Mouse (Mus musculus) E14TG2a.4 (cell line): ENCODE measurements around the gene Adi1.

ENCODE experiments used
- H3K27me3 ChIP-seq: 2 replicates; pipeline ENCODE4 v1.6.1; 2014; ENCODE audit warnings: low read length, control low read depth; ENCODE audit not compliant: insufficient read depth
- H3K36me3 ChIP-seq: 2 replicates; pipeline ENCODE4 v1.6.1; 2014; ENCODE audit warnings: low read length, control low read depth; ENCODE audit not compliant: insufficient read depth
- H3K4me1 ChIP-seq: replicated peaks from 2 replicates; pipeline ENCODE4 v1.6.1; 2014; ENCODE audit warnings: low read depth, low read length, control low read depth
- H3K4me3 ChIP-seq: replicated peaks from 2 replicates; pipeline ENCODE4 v1.5.1; 2014; ENCODE audit warnings: mild to moderate bottlenecking, low read length
- H3K9me3 ChIP-seq: 2 replicates; pipeline ENCODE4 v1.6.1; 2014; ENCODE audit warnings: low read length, control low read depth
- CTCF ChIP-seq: conservative IDR thresholded peaks from 2 replicates; pipeline ENCODE4 v1.5.1; 2014; ENCODE audit warnings: low read length
- NANOG ChIP-seq: IDR thresholded peaks from 2 replicates; pipeline ENCODE4 v1.6.1; 2014; ENCODE audit warnings: borderline replicate concordance, low read length, mixed read lengths
- POU5F1 ChIP-seq: IDR thresholded peaks from 2 replicates; pipeline ENCODE4 v1.6.1; 2014; ENCODE audit warnings: low read length, borderline replicate concordance

Adi1 gene

GRCm38 (mm10) chr12:28649141-28650110, 25.6 kb upstream of the Adi1 start, which contains the start of gene Rnaseh1:
Gene Rnaseh1, plus strand, starts transcription at chr12:28649602.
- peaks cover 3% of the 10 kb centered on the region; the same call in 1 of the 2 replicates for H3K27me3 ChIP-seq
- no peaks in the 10 kb centered on the region for H3K9me3 ChIP-seq
- peak within 1 kb of the TSS; percentile 95 for H3K4me3 ChIP-seq
- TF ChIP-seq POU5F1 (no peak), NANOG (no peak)
- H3K36me3 ChIP-seq, result peaks cover 28% of the 10 kb centered on the region
- peaks cover 28% of the 10 kb centered on the region for H3K4me1 ChIP-seq

- Histone ChIP-seq H3K36me3 (peaks cover 36% of the 10 kb centered on the region), H3K9me3 (no peaks in the 10 kb centered on the region), H3K4me1 (peaks cover 29% of the 10 kb centered on the region), H3K27me3 (no peaks in the 10 kb centered on the region), H3K4me3 (no peak overlapping the region)
- no peak for TF ChIP-seq POU5F1
- TF ChIP-seq CTCF, result no peak
- TF ChIP-seq NANOG, result no peak
Observed at GRCm38 (mm10) chr12:28662628-28663027, 12.4 kb upstream of the Adi1 start.

GRCm38 (mm10) chr12:28666734-28667133, 8.3 kb upstream of the Adi1 start:
- H3K9me3 ChIP-seq, result no peaks in the 10 kb centered on the region
- TF ChIP-seq CTCF, result no peak
- no peak for TF ChIP-seq NANOG
- TF ChIP-seq POU5F1, result no peak
- no peaks in the 10 kb centered on the region for H3K4me1 ChIP-seq
- no peaks in the 10 kb centered on the region for H3K27me3 ChIP-seq
- no peaks in the 10 kb centered on the region for H3K36me3 ChIP-seq
- H3K4me3 ChIP-seq, result no peak overlapping the region

- no peak for TF ChIP-seq CTCF
- no peak for TF ChIP-seq POU5F1
- no peak for TF ChIP-seq NANOG
- no peak overlapping the region for H3K4me3 ChIP-seq
- H3K9me3 ChIP-seq, result no peaks in the 10 kb centered on the region
- no peaks in the 10 kb centered on the region for H3K36me3 ChIP-seq
- no peaks in the 10 kb centered on the region for H3K27me3 ChIP-seq
- H3K4me1 ChIP-seq, result no peaks in the 10 kb centered on the region
Observed at GRCm38 (mm10) chr12:28667287-28667686, 7.7 kb upstream of the Adi1 start.

- TF ChIP-seq POU5F1, result no peak
- no peak for TF ChIP-seq CTCF
- no peak for TF ChIP-seq NANOG
- H3K9me3 ChIP-seq, result no peaks in the 10 kb centered on the region; the same call in 1 of the 2 replicates
- peak overlapping the region; percentile 80 for H3K4me3 ChIP-seq
- peaks cover 17% of the 10 kb centered on the region for H3K36me3 ChIP-seq
- H3K27me3 ChIP-seq, result no peaks in the 10 kb centered on the region
- peaks cover 30% of the 10 kb centered on the region for H3K4me1 ChIP-seq
Observed at GRCm38 (mm10) chr12:28674038-28674720, 852 bp upstream of the Adi1 start.

GRCm38 (mm10) chr12:28675925-28676209, 836 bp downstream of the Adi1 start:
- H3K27me3 ChIP-seq, result no peaks in the 10 kb centered on the region
- peak overlapping the region; percentile 80 for H3K4me3 ChIP-seq
- H3K9me3 ChIP-seq, result no peaks in the 10 kb centered on the region; the same call in 1 of the 2 replicates
- TF ChIP-seq CTCF (no peak), POU5F1 (no peak), NANOG (no peak)
- peaks cover 32% of the 10 kb centered on the region for H3K36me3 ChIP-seq
- H3K4me1 ChIP-seq, result peaks cover 30% of the 10 kb centered on the region

GRCm38 (mm10) chr12:28684674-28685073, 9.6 kb downstream of the Adi1 start:
- TF ChIP-seq POU5F1, result no peak
- TF ChIP-seq CTCF, result no peak
- no peak for TF ChIP-seq NANOG
- H3K4me3 ChIP-seq, result no peak overlapping the region
- 0 out of 2 replicates have a peak, but pooled peaks cover 5% of the 10 kb centered on the region for H3K4me1 ChIP-seq
- no peaks in the 10 kb centered on the region for H3K27me3 ChIP-seq
- peaks cover 17% of the 10 kb centered on the region for H3K9me3 ChIP-seq
- H3K36me3 ChIP-seq, result peaks cover 44% of the 10 kb centered on the region

- TF ChIP-seq POU5F1 (no peak), NANOG (no peak), CTCF (no peak)
- Histone ChIP-seq H3K4me1 (0 out of 2 replicates have a peak, but pooled peaks cover 5% of the 10 kb centered on the region), H3K27me3 (no peaks in the 10 kb centered on the region), H3K9me3 (peaks cover 17% of the 10 kb centered on the region), H3K4me3 (no peak overlapping the region), H3K36me3 (peaks cover 44% of the 10 kb centered on the region)
Observed at GRCm38 (mm10) chr12:28685771-28686170, 10.7 kb downstream of the Adi1 start.
